In the genomic region with DNA sequence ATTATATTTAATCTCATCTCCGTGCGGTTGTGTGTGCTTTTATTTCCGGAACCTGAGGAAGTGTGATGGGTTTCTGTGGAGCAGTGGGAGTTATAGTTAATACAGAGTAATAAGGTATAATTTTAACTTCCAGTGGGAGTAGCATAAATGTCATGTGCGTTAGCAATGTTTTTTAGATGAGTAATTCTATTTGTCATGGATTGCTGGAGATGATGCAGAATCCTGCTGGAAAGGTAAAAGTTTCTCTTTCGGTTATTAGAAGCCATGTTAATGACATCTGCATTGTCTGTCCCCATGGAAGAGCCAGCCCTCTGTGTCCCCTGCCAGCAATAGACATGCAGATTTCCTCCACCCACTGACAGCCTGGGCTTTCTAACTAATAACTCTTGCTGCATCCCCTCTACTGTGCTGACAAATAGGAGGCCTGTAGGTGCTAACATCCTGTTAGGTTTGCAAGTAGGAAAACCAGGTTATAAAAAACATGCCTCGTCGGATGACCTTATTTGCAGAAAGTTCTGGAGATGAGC, we compare ENCODE assay signal across 26 mouse cellular contexts. TPM values are rescaled to one million over a fixed set of nuclear protein-coding genes. Genes with fewer than 3 reads are reported as not detected.
"Had no signal": no experiment of that assay in that cellular context is flagged by ENCODE, and none has a peak within 500 bp of the region (broad histone marks: within the 10 kb centered on the region; RNA-seq: fewer than 3 reads in every experiment).

No protein-coding gene starts in this region.

- DNase-seq: kidney, adult 2 months; kidney, postnatal 25 days; left cerebral cortex, postnatal 4 days; liver, postnatal 0 days; lung, embryonic 14.5 days; retina, postnatal 1 day; right cerebral cortex, postnatal 25 days; thymus, adult 18-20 months; thymus, postnatal 36 days had no signal

- H3K4me1 ChIP-seq: midbrain, embryonic 13.5 days had no signal

- H3K4me3 ChIP-seq: limb, embryonic 12.5 days; limb, embryonic 15.5 days; midbrain, embryonic 13.5 days; neural tube, embryonic 12.5 days had no signal

- H3K27ac ChIP-seq: kidney, postnatal 0 days; limb, embryonic 12.5 days; limb, embryonic 15.5 days; liver, embryonic 14.5 days; macrophage; midbrain, embryonic 13.5 days; neural tube, embryonic 12.5 days had no signal

- H3K4me2 ChIP-seq: limb, embryonic 12.5 days; limb, embryonic 15.5 days; liver, embryonic 11.5 days; lung, embryonic 14.5 days; midbrain, embryonic 13.5 days; neural tube, embryonic 12.5 days had no signal

- H3K36me3 ChIP-seq: limb, embryonic 12.5 days; limb, embryonic 15.5 days; midbrain, embryonic 13.5 days; neural tube, embryonic 12.5 days had no signal

- H3K9me3 ChIP-seq: limb, embryonic 12.5 days; limb, embryonic 15.5 days; midbrain, embryonic 13.5 days; neural tube, embryonic 12.5 days had no signal

- H3K9ac ChIP-seq: limb, embryonic 12.5 days; limb, embryonic 15.5 days; liver, embryonic 14.5 days; liver, postnatal 0 days; lung, embryonic 14.5 days; midbrain, embryonic 13.5 days; neural tube, embryonic 12.5 days had no signal

- H3K27me3 ChIP-seq: limb, embryonic 12.5 days; limb, embryonic 15.5 days; midbrain, embryonic 13.5 days; neural tube, embryonic 12.5 days had no signal

- ATAC-seq: intestine, postnatal 0 days; liver, postnatal 0 days; lung, postnatal 0 days; midbrain, embryonic 13.5 days had no signal

RNA-seq across cellular contexts. Expression of a gene that starts 25.4 kb away (rescaled TPM):
- total RNA-seq: megakaryocyte, adult 5-6 weeks; midbrain, postnatal 0 days had no signal
- polyA plus RNA-seq: intestine, postnatal 0 days; kidney, adult 2 months; kidney, postnatal 0 days; large intestine, adult 2 months; limb, embryonic 12.5 days; limb, embryonic 15.5 days; liver, embryonic 11.5 days; liver, embryonic 14.5 days; liver, postnatal 0 days; lung, embryonic 14.5 days; lung, postnatal 0 days; midbrain, embryonic 13.5 days; midbrain, postnatal 0 days; neural tube, embryonic 12.5 days; spleen, adult 2 months; stomach, embryonic 16.5 days; testis, adult 2 months; urinary bladder, adult 2 months had no signal
